Mouse (Mus musculus): ENCODE measurements around the gene Slc26a3. TPM values are rescaled to one million over a fixed set of nuclear protein-coding genes. Genes with fewer than 3 reads are reported as not detected.

Slc26a3 gene
- not detected for total RNA-seq (2023)

GRCm38 (mm10) chr12:31390571-31390970 is at the start of gene Slc26a3:
Slc26a3 (plus strand) TSS chr12:31390871.

GRCm38 (mm10) chr12:31350944-31351928 is 39.4 kb upstream of the Slc26a3 start, which contains the start of gene Dld:
Dld (minus strand) TSS chr12:31351453.

GRCm38 (mm10) chr12:31499314-31500131 is 108.9 kb downstream of the Slc26a3 start, which contains the start of gene Cbll1:
Cbll1 (minus strand) TSS chr12:31499616.

Other genes starting within 250 kb of the Slc26a3 start
- not detected for gene Gm6993, start 150.1 kb upstream of the Slc26a3 start, total RNA-seq (2023)
- not detected for gene Lamb1, start 125.6 kb upstream of the Slc26a3 start, total RNA-seq (2023)
- gene Dld, start 39.4 kb upstream of the Slc26a3 start, total RNA-seq (2023) = 10 to 100 TPM; 48.9 to 54.7 TPM
- gene Cbll1, start 108.7 kb downstream of the Slc26a3 start, total RNA-seq (2023) = 10 to 100 TPM; 39.0 to 39.9 TPM
- gene Slc26a4, start 169.1 kb downstream of the Slc26a3 start, total RNA-seq (2023) = not detected
- 10 to 100 TPM; 29.7 to 32.2 TPM for gene Bcap29, start 243.8 kb downstream of the Slc26a3 start, total RNA-seq (2023)

All from T-cell, adult 66 days (primary cell).